Mouse (Mus musculus) stomach, postnatal 0 days (tissue): ENCODE results near the gene Olfr545.

ENCODE experiments used
- CTCF ChIP-seq: IDR thresholded peaks from 2 replicates; pipeline ENCODE4 v1.5.1; 2016; ENCODE audit warnings: antibody characterized with exemption, low read depth, mild to moderate bottlenecking, moderate library complexity
- EP300 ChIP-seq: optimal IDR thresholded peaks from 2 replicates; pipeline ENCODE3; 2016; ENCODE audit warnings: antibody characterized with exemption

GRCm38 (mm10) chr7:102444301-102444700, 55.1 kb downstream of the Olfr545 start:
- TF ChIP-seq CTCF (no peak), EP300 (no peak)
